Mouse (Mus musculus) forebrain, postnatal 0 days (tissue): ENCODE measurements at regions not wholly inside any gene's neighbourhood (a gene's known extent, or its start where the extent isn't known, plus 50 kb on each side); places are given as distances from the start of the nearest gene placed in this dataset.
A peak's percentile ranks its signal among the peaks of the same experiment; 100 is the strongest.

Experiments used
- ATAC-seq: fragments of 200-750 bp; cut with Nextera tagmentation; 2 replicates; pipeline ENCODE4 v1.8.0; 2017; ENCODE audit warnings: mild to moderate bottlenecking, moderate library complexity
- DNase-seq: peaks from one replicate; pipeline ENCODE4 v3.0.0-alpha.2; 2015
- H3K27ac ChIP-seq: fragments of 300-500 bp; sonication (generic); 2 replicates; pipeline ENCODE4 v1.5.1; 2014; ENCODE audit warnings: low read depth, mild to moderate bottlenecking, antibody characterized with exemption, low read length, moderate library complexity, mixed read lengths
- H3K27me3 ChIP-seq: fragments of 300-500 bp; sonication (generic); 2 replicates; pipeline ENCODE4 v1.6.1; 2014; ENCODE audit warnings: mild to moderate bottlenecking, low read length, mixed read lengths; ENCODE audit not compliant: insufficient read depth
- H3K36me3 ChIP-seq: fragments of 300-500 bp; sonication (generic); 2 replicates; pipeline ENCODE4 v1.6.1; 2014; ENCODE audit warnings: mild to moderate bottlenecking, moderate library complexity; ENCODE audit not compliant: insufficient read depth
- H3K4me1 ChIP-seq: fragments of 300-500 bp; sonication (generic); 2 replicates; pipeline ENCODE4 v1.6.1; 2014; ENCODE audit warnings: antibody characterized with exemption; ENCODE audit not compliant: insufficient read depth
- H3K4me2 ChIP-seq: fragments of 300-500 bp; sonication (generic); 2 replicates; pipeline ENCODE4 v1.6.1; 2014; ENCODE audit warnings: low read depth, mild to moderate bottlenecking, moderate library complexity
- H3K4me3 ChIP-seq: fragments of 300-500 bp; sonication (generic); 2 replicates; pipeline ENCODE4 v1.5.1; 2014; ENCODE audit warnings: low read depth, low read length, mixed read lengths
- H3K9ac ChIP-seq: fragments of 300-500 bp; sonication (generic); 2 replicates; pipeline ENCODE4 v1.6.1; 2014; ENCODE audit warnings: mild to moderate bottlenecking
- H3K9me3 ChIP-seq: fragments of 300-500 bp; sonication (generic); 2 replicates; pipeline ENCODE4 v1.6.1; 2016; ENCODE audit warnings: low read length
- CTCF ChIP-seq: sonication (generic); IDR thresholded peaks from 2 replicates; pipeline ENCODE4 v1.5.1; 2016; ENCODE audit warnings: antibody characterized with exemption, control low read depth, low read depth
- WGBS: fragments of 180-500 bp; shearing (Covaris S2); extraction: QIAGEN DNeasy Blood & Tissue Kit; methylation state at CpG from one replicate; pipeline ENCODE4 v1.1.7; 2014; 5-methylcytosine and 5-hydroxymethylcytosine counted together

GRCm38 (mm10) chr6:13383211-13383610, 158.4 kb upstream of the Vwde start:
- no peaks in the 10 kb centered on the region for H3K27me3 ChIP-seq
- no peak for ATAC-seq
- H3K36me3 ChIP-seq, result no peaks in the 10 kb centered on the region
- DNase-seq, result no peak
- H3K4me1 ChIP-seq, result no peaks in the 10 kb centered on the region
- no peak overlapping the region for H3K4me2 ChIP-seq
- no peak overlapping the region for H3K4me3 ChIP-seq
- TF ChIP-seq CTCF, result no peak
- no peaks in the 10 kb centered on the region for H3K9me3 ChIP-seq
- no peak overlapping the region for H3K9ac ChIP-seq
- WGBS, result 88% methylated on average over 2 of the region's 2 CpGs
- no peak overlapping the region for H3K27ac ChIP-seq

DNA sequence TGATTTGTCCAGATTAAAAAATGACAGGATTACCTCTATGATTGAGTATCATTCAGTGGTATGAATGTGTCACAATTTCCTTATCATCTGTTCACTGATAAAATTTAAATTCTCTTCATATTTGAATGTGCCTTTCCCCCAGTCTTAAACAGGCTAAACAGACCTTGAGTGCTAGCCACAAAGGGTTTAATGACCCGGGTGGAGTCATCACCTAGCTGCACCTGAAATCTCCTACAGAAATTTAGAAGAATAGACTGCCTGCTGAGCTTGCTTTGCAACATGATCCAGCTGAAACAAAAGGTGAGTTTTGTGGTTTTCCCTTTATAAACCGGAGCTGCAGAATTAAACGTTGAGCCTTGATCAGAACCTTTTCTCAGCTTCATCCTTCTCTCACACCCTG, 156.1 kb upstream of the Vwde start:
- Histone ChIP-seq H3K4me2 (no peak overlapping the region), H3K4me3 (no peak overlapping the region), H3K9me3 (no peaks in the 10 kb centered on the region), H3K27me3 (no peaks in the 10 kb centered on the region), H3K4me1 (no peaks in the 10 kb centered on the region), H3K27ac (no peak overlapping the region), H3K36me3 (no peaks in the 10 kb centered on the region), H3K9ac (no peak overlapping the region)
- 49% methylated on average over 3 of the region's 3 CpGs for WGBS
- DNase-seq (no peak), ATAC-seq (no peak)
- no peak for TF ChIP-seq CTCF

GRCm38 (mm10) chr6:13379727-13380126, 155.0 kb upstream of the Vwde start:
- Histone ChIP-seq H3K9me3 (no peaks in the 10 kb centered on the region), H3K27me3 (no peaks in the 10 kb centered on the region), H3K27ac (no peak overlapping the region), H3K36me3 (no peaks in the 10 kb centered on the region), H3K4me1 (no peaks in the 10 kb centered on the region), H3K4me2 (no peak overlapping the region), H3K4me3 (no peak overlapping the region), H3K9ac (no peak overlapping the region)
- no peak for TF ChIP-seq CTCF
- ATAC-seq (peak; percentile 66), DNase-seq (peak; percentile 26)

- TF ChIP-seq CTCF, result no peak
- no peak for DNase-seq
- no peaks in the 10 kb centered on the region for H3K4me1 ChIP-seq
- H3K4me2 ChIP-seq, result no peak overlapping the region
- ATAC-seq, result no peak
- no peak overlapping the region for H3K4me3 ChIP-seq
- H3K9me3 ChIP-seq, result no peaks in the 10 kb centered on the region
- H3K9ac ChIP-seq, result no peak overlapping the region
- no peak overlapping the region for H3K27ac ChIP-seq
- no peaks in the 10 kb centered on the region for H3K27me3 ChIP-seq
- no peaks in the 10 kb centered on the region for H3K36me3 ChIP-seq
- 78% methylated on average over 1 of the region's 1 CpGs for WGBS
Measured at GRCm38 (mm10) chr6:13373896-13374295, 149.1 kb upstream of the Vwde start.

- ATAC-seq, result peak; percentile 60; the same call in 1 of the 2 replicates
- Histone ChIP-seq H3K27me3 (no peaks in the 10 kb centered on the region), H3K9ac (no peak overlapping the region), H3K4me3 (no peak overlapping the region), H3K9me3 (no peaks in the 10 kb centered on the region), H3K4me1 (no peaks in the 10 kb centered on the region), H3K27ac (no peak overlapping the region), H3K36me3 (no peaks in the 10 kb centered on the region), H3K4me2 (no peak overlapping the region)
- no peak for TF ChIP-seq CTCF
- peak; percentile 9 for DNase-seq
Measured at GRCm38 (mm10) chr6:13369709-13370296, 145.0 kb upstream of the Vwde start.
